Mouse (Mus musculus) hindbrain, embryonic 10.5 days (tissue): Measurements from ENCODE around the gene Rbms2. TPM values are rescaled to one million over a fixed set of nuclear protein-coding genes. Genes with fewer than 3 reads are reported as not detected.
A peak's percentile ranks its signal among the peaks of the same experiment; 100 is the strongest.
"Not testable (repeated sequence)": the region's sequence is repeated elsewhere in the genome, so short reads cannot be mapped to it uniquely, and the experiment has no call there.

Source experiments
- DNase-seq: peaks from one replicate; pipeline ENCODE4 v3.0.0-alpha.2; 2017; ENCODE audit warnings: low spot score
- H3K27ac ChIP-seq: fragments of 300-500 bp; sonication (generic); 2 replicates; pipeline ENCODE4 v1.5.1; 2016; ENCODE audit warnings: mild to moderate bottlenecking, moderate library complexity
- H3K27me3 ChIP-seq: fragments of 300-500 bp; sonication (generic); 2 replicates; pipeline ENCODE4 v1.6.1; 2016; ENCODE audit warnings: mild to moderate bottlenecking; ENCODE audit not compliant: poor library complexity, insufficient read depth, severe bottlenecking
- H3K36me3 ChIP-seq: fragments of 300-500 bp; sonication (generic); 2 replicates; pipeline ENCODE4 v1.6.1; 2016; ENCODE audit warnings: mild to moderate bottlenecking, moderate library complexity
- H3K4me1 ChIP-seq: fragments of 300-500 bp; sonication (generic); replicated peaks from 2 replicates; pipeline ENCODE4 v1.6.1; 2016; ENCODE audit warnings: mild to moderate bottlenecking
- H3K4me3 ChIP-seq: fragments of 300-500 bp; sonication (generic); 2 replicates; pipeline ENCODE4 v1.5.1; 2016; ENCODE audit warnings: mild to moderate bottlenecking, moderate library complexity
- H3K9me3 ChIP-seq: fragments of 300-500 bp; sonication (generic); 2 replicates; pipeline ENCODE4 v1.6.1; 2016; ENCODE audit warnings: mild to moderate bottlenecking, moderate library complexity
- WGBS: fragments of 180-500 bp; shearing (Covaris S2); methylation state at CpG from one replicate; pipeline ENCODE4 v1.1.7; 2016; 5-methylcytosine and 5-hydroxymethylcytosine counted together
- polyA plus RNA-seq: library from polyadenylated mRNA; unstranded; fragments of >200 nt; fragmentation: Nextera tagmentation; extraction: Ambion mirVana; gene quantifications from 2 replicates; pipeline ENCODE4 v1.2.1, GENCODE M21; 2016

Gene Rbms2
- polyA plus RNA-seq, 1 experiment from 2014 or later, result 25.7 TPM

GRCm38 (mm10) chr10:128210954-128211353, 30.9 kb upstream of the Rbms2 start:
- peaks cover 21% of the 10 kb centered on the region for H3K4me1 ChIP-seq
- H3K27me3 ChIP-seq, result peaks cover 16% of the 10 kb centered on the region
- peak overlapping the region; percentile 85 for H3K27ac ChIP-seq
- H3K9me3 ChIP-seq, result no peaks in the 10 kb centered on the region
- no peak for DNase-seq
- peak overlapping the region; percentile 72 for H3K4me3 ChIP-seq
- WGBS, result 38% methylated on average over 14 of the region's 14 CpGs
- peaks cover 15% of the 10 kb centered on the region for H3K36me3 ChIP-seq

DNA sequence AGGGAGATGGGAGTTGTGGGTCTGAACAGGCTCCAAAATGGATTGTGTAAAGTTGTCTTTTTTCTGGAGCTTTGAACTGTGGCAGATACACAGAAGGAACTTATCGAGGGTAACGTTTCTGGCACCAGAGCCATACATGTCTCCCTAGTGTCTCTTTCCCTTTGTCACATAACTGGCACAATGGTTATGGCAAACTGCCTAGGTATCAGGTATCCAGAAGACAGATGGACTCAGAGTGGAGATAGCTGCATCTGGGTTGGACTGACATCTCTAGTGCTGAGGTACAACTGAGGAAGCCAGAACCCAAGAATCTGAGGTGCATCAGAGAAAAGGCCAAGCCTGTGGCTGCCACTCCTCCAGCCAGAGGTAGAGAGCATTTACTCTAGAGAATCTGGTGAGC, 30.0 kb upstream of the Rbms2 start:
- no peak overlapping the region for H3K27ac ChIP-seq
- peaks cover 16% of the 10 kb centered on the region for H3K27me3 ChIP-seq
- no peak for DNase-seq
- WGBS, result 88% methylated on average over 2 of the region's 2 CpGs
- no peaks in the 10 kb centered on the region for H3K9me3 ChIP-seq
- peaks cover 21% of the 10 kb centered on the region for H3K4me1 ChIP-seq
- peaks cover 15% of the 10 kb centered on the region for H3K36me3 ChIP-seq
- peak overlapping the region; percentile 72 for H3K4me3 ChIP-seq

- Histone ChIP-seq H3K4me3 (no peak overlapping the region), H3K9me3 (no peaks in the 10 kb centered on the region), H3K27me3 (peaks cover 14% of the 10 kb centered on the region), H3K36me3 (peaks cover 15% of the 10 kb centered on the region), H3K4me1 (peaks cover 21% of the 10 kb centered on the region), H3K27ac (no peak overlapping the region)
- WGBS, result 94% methylated on average over 11 of the region's 11 CpGs
- DNase-seq, result no peak
Observed at GRCm38 (mm10) chr10:128209311-128210009, 29.4 kb upstream of the Rbms2 start.

DNA sequence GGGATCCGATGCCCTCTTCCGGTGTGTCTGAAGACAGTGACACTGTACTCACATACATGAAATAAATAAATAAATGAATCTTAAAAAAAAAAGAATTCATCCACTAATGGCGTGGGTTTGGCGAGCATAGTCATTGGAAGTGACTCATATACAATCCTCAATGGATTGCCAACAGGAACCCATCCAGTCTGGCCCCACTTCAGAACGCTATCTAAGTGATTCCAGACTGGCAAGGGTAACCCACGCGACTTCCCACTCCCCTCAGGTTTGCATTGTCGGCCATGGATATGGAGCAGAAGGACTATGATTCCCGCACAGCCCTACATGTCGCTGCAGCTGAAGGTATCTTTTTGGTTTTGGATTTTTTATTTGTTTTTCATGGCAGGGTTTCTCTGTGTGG, 28.2 kb upstream of the Rbms2 start:
- DNase-seq, result no peak
- H3K27me3 ChIP-seq, result peaks cover 4% of the 10 kb centered on the region; the same call in 1 of the 2 replicates
- peaks cover 25% of the 10 kb centered on the region for H3K4me1 ChIP-seq
- no peak overlapping the region for H3K27ac ChIP-seq
- no peaks in the 10 kb centered on the region for H3K9me3 ChIP-seq
- H3K36me3 ChIP-seq, result peaks cover 15% of the 10 kb centered on the region
- 95% methylated on average over 10 of the region's 10 CpGs for WGBS
- no peak overlapping the region for H3K4me3 ChIP-seq

DNA sequence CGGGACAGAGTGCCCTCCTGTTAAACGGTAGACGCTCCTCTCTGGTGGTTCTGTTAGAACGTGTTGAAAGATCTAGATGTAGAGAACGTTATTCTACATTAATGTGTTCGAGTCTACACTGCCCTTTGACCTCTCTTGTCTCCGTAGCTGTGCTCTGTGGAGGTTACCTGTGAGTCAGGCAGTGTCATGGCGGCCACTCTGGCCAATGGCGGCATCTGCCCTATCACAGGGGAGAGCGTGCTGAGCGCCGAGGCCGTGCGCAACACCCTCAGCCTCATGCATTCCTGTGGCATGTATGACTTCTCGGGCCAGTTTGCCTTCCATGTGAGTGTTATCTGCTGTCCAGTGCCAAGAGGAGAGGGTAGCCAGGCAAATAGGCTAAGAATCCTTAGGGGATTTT, 24.8 kb upstream of the Rbms2 start:
- Histone ChIP-seq H3K27me3 (no peaks in the 10 kb centered on the region), H3K27ac (no peak overlapping the region), H3K4me1 (peaks cover 11% of the 10 kb centered on the region; the same call in 1 of the 2 replicates), H3K9me3 (no peaks in the 10 kb centered on the region), H3K36me3 (peaks cover 15% of the 10 kb centered on the region), H3K4me3 (no peak overlapping the region)
- DNase-seq, result no peak
- 89% methylated on average over 15 of the region's 15 CpGs for WGBS

DNA sequence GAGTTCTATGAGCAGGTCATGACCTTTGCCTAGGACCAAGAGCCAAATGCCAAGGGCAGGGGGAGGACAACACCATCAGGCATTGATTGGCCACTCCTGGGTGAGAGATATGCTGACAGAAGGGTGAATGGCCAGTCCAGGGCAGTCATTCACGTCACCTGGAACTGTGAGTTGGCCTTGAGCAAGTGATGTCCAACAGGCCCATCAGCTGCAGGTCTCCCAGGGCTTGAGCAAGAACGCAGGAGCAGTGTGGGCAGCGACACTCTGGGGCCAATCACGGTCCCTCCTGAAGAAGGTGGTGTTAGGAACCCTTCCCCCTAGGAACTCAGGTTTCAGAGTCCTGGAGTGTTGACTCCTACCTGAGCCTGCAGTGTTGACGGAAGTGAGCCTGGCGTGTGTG, 21.8 kb upstream of the Rbms2 start:
- 74% methylated on average over 6 of the region's 6 CpGs for WGBS
- DNase-seq, result no peak
- Histone ChIP-seq H3K36me3 (peaks cover 7% of the 10 kb centered on the region), H3K4me3 (no peak overlapping the region), H3K9me3 (no peaks in the 10 kb centered on the region), H3K27ac (no peak overlapping the region), H3K27me3 (peaks cover 4% of the 10 kb centered on the region), H3K4me1 (0 out of 2 replicates have a peak, but pooled peaks cover 11% of the 10 kb centered on the region)

- Histone ChIP-seq H3K4me3 (peak overlapping the region; percentile 89), H3K27ac (peak overlapping the region; percentile 82), H3K9me3 (no peaks in the 10 kb centered on the region), H3K27me3 (peaks cover 35% of the 10 kb centered on the region), H3K36me3 (no peaks in the 10 kb centered on the region), H3K4me1 (peaks cover 16% of the 10 kb centered on the region)
- WGBS, result 1% methylated on average over 76 of the region's 79 CpGs
- DNase-seq, result no peak
Observed at GRCm38 (mm10) chr10:128194551-128195461, 14.7 kb upstream of the Rbms2 start.

GRCm38 (mm10) chr10:128194024-128194550, 14.0 kb upstream of the Rbms2 start, which contains the start of gene Gls2:
Gls2 (plus strand) TSS chr10:128194457.
- DNase-seq, result peak; percentile 98

DNA sequence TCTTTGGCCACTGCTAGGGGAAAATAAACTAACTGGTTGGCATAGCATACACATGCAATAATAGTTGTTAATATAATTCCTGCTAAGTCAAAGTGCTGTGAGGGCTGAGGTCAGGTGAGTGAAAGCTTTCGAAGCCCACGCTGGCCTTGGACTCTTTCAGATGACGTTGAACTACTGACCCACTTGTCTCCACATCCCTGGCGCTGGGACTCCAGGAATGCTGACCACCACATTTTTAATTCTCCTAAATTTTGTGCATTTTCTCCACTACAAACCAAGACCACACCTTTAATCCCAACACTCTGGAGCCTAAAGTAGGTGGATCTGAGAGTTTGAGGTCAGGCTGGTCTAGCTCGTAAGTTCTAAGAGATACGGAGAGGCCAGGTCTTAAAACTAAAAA, 13.0 kb upstream of the Rbms2 start:
- Histone ChIP-seq H3K27ac (no peak overlapping the region), H3K4me3 (no peak overlapping the region), H3K9me3 (no peaks in the 10 kb centered on the region), H3K27me3 (peaks cover 35% of the 10 kb centered on the region), H3K4me1 (peaks cover 16% of the 10 kb centered on the region), H3K36me3 (no peaks in the 10 kb centered on the region)
- no peak for DNase-seq
- 86% methylated on average over 6 of the region's 6 CpGs for WGBS

More at GRCm38 (mm10) chr10:128194024-128194550, 14.0 kb upstream of the Rbms2 start, which contains the start of gene Gls2:
- WGBS, result under 1% methylated on average over 45 of the region's 46 CpGs
- Histone ChIP-seq H3K9me3 (no peaks in the 10 kb centered on the region), H3K27ac (peak within 1 kb of the TSS; percentile 82), H3K27me3 (peaks cover 35% of the 10 kb centered on the region), H3K4me1 (peaks cover 16% of the 10 kb centered on the region), H3K36me3 (no peaks in the 10 kb centered on the region), H3K4me3 (peak within 1 kb of the TSS; percentile 89)

- WGBS, result 91% methylated on average over 3 of the region's 3 CpGs
- Histone ChIP-seq H3K4me1 (peaks cover 16% of the 10 kb centered on the region), H3K27me3 (peaks cover 35% of the 10 kb centered on the region)
- H3K27ac ChIP-seq, H3K9me3 ChIP-seq, H3K36me3 ChIP-seq, DNase-seq, H3K4me3 ChIP-seq: not testable (repeated sequence)
Observed at GRCm38 (mm10) chr10:128192030-128192766, 12.1 kb upstream of the Rbms2 start.

DNA sequence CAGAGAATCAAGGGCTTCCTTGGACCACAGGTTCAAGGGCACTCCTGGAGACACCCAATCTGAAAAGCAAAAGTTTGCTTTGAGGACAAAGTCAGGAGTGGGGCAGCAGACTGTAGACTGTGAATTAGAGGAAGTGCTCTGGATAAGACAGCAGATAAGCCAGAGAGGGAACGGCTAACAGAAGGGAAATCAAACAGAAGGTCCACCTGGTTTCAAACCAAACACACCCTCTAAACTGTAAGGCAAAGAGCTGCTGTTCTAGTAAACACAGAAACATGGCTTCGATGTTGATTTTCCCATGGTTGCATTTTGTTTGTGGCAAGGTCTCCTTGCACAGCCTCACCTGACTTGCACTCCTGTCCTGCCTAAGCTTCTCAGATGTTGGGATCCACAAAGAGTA, 11.4 kb upstream of the Rbms2 start:
- Histone ChIP-seq H3K27ac (no peak overlapping the region), H3K9me3 (no peaks in the 10 kb centered on the region), H3K27me3 (peaks cover 27% of the 10 kb centered on the region), H3K36me3 (no peaks in the 10 kb centered on the region), H3K4me1 (peaks cover 16% of the 10 kb centered on the region), H3K4me3 (no peak overlapping the region)
- WGBS, result 87% methylated on average over 2 of the region's 2 CpGs
- no peak for DNase-seq

- 51% methylated on average over 2 of the region's 2 CpGs for WGBS
- Histone ChIP-seq H3K9me3 (no peaks in the 10 kb centered on the region), H3K36me3 (no peaks in the 10 kb centered on the region), H3K27ac (no peak overlapping the region), H3K4me1 (no peaks in the 10 kb centered on the region), H3K4me3 (0 out of 2 replicates have a peak overlapping the region, but pooled peaks have one; percentile 9), H3K27me3 (peaks cover 6% of the 10 kb centered on the region)
- DNase-seq, result peak; percentile 59
Observed at GRCm38 (mm10) chr10:128188242-128188877, 8.3 kb upstream of the Rbms2 start.
